Mouse (Mus musculus) embryo, embryonic 10 days (tissue): ENCODE results near the gene D6Ertd527e.

Source experiments
- DNase-seq: peaks from one replicate; pipeline ENCODE4 v3.0.0-alpha.2; 2015; ENCODE audit warnings: low spot score

The D6Ertd527e gene

DNA sequence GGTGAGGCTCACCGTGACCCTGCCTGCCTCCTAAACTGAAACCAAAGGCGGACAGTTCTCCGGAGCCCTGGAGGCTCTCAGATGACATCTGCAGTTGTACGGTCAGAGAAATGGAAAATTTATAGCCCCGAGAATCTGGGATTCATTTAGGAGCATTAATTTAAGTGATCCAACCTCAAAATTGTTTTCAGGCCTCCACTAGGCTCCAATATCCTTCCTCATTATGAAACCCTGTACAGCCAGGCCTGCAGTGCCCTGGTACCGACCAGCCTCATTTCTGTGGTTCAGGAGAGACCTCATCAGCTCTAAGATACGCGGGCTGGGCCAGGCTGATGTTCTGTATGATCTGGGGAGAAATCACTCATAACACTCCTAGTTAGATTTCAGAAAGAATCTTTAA lies 46.9 kb downstream of the D6Ertd527e start:
- DNase-seq = no peak

DNA sequence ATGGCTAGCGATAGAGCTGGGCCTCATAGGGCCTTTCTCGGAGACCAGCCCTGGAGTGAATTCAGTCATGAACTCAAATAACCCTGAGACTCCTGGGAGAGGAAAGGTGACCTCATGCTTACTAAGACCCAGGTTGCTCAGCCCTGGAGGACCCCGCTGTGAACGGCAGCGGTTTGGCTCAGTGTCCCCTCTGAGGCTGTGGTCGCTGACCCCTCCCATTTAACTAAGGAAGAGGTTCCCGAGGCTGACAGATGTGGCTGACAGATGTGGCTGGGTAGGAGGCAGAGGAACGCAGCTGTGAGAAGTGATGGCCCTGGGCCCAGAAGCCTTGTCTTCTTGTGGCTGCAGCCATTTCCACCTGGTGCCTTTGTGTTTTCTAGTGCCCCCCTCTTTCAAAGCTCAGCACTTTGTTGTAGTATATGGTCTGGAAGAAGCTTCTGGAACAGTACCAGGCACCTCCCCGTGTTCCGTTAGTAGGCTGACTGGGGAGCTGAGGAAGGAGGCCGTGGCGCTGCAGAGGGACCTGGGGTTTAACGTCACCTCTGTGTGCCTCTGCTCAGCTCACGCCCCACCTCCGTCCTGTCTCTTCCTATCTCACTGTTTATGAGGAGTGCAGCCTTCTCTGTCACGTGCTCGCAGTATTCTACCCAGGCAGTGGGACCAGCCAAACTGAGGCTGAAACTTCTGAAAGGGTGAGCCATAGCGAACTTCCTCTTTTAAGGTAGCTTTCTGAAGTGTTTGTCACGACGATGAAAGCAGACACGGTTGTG lies 48.1 kb downstream of the D6Ertd527e start:
- peak; percentile 10 for DNase-seq

DNA sequence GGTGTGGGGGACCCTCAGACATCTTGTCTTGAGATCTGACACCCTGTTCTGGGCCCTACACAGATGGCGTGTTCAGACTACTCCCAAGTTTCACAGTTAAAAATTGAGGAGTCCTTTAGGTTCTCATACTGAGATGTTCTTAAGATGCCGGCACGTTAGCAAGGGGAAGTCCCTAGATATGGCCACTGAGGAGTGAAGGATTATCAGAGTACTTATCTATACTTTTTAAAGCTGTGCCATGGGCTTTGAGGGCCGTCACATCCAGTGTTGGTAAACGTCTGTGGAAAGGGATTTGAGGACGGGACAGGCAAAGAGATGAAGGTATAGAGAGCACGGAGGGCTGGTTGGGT lies 48.7 kb downstream of the D6Ertd527e start:
- DNase-seq = no peak

DNA sequence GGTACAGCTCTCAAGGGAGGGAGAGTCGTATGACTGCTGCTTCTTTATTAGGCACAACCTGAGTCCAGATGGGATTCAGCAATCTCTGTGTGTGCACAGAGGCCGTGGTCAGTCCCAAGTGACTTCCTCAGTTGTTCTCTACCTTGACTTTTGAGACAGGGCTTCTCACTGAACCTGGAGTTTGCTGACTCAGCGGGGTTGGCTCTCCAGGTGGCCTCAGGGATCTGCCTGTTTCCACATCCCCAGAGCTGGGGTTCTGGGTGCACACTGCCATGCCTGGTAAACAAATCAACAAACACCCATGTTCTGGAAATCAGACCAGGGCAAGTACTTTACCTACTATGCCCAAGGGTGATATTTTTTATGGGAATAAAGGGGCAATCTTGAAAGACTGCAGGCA lies 49.3 kb downstream of the D6Ertd527e start:
- no peak for DNase-seq

DNA sequence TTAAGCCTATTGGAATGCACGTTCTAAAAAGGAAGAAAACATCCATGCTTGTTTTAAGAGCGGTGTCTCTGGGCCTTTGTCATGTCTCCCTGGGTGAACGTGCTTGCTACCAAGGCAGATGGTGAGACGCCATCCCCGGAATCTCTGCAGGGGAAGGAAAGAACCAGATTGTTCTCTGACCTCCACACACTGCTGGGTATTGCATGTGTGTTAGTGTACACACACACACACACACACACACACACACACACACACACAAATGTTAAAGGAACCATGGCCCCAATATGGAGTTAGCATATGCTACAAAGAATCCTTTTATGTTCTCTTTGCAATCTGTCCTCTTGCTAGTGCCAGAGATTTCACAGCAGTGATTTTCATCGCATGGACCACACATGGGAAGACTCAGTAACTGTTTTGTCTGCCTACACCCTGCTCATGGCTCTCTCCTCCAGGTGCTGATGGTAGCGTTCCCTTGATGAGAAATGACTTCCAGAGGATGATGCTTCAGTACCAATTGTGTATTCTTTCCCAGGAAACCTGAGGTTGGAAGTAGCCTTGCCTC lies 53.6 kb downstream of the D6Ertd527e start:
- DNase-seq = no peak

DNA sequence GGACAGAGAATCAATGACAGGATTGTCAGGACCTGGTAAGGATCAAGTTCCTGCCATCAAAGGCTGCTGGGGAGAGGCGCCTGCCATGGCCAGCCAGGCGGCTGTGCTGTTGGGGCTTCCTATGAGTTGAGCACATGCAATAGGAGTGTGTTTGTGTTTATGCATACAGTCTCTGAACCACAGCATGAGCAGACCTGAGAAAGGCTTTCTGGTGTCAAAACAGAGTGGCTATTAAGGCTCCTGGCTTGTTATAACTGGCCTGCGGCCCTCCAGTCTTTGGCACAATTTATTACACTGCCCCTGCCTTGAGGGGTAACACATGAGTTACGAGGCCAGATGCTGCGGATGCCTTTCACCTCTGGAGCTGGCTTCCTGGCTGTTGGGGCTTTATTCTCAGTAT lies 55.6 kb downstream of the D6Ertd527e start:
- peak; percentile 41 for DNase-seq

DNA sequence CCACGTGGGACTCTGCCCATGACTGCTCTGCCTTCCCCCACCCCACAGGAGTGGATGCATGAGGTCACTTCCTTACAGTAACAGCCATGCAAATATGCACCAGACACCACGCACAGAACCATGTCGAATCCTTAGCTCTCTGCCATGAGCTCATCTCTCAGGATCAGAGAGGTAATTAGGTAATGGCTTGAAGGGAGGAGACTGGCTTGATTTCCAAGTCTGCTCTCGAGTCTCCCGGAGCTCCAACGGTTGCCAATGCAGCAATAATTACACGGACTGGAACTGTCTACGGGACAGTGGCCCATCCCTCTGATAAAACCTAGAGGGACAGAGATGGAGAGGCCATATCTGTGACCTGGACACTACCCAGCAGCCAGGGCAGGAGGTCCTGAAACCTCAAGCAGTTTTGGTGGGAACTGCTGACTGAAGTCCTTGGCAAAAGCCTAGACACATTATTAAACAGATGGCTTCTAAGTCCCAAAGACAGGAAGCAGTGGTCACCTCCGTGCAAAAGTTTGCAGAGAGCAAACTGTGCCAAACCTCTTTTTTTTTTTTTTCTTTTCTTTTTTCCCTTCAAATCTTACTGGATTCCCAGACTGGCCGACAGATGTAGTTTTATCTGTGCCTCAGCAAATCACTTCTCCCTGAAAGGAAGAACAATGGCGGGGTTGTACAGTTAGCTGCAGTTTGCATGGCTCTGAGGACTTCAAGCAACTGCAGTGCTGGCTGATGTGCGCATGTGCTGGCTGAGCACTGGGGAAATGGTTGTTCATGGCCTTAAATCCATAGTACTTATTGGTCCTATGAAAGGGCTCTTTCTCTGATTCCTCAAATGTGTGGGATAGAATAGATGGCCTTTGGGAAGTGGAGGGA lies 57.1 kb downstream of the D6Ertd527e start:
- no peak for DNase-seq
